Mouse (Mus musculus): ENCODE results near the gene Slc29a4.

Gene Slc29a4

GRCm38 (mm10) chr5:142750173-142750572 is 57.9 kb downstream of the Slc29a4 start:
- DNase-seq = no peak

- no peak for DNase-seq
These were observed 59.9 kb downstream of the Slc29a4 start for GRCm38 (mm10) chr5:142752241-142752640.

- no peak for DNase-seq
These were observed 67.5 kb downstream of the Slc29a4 start for GRCm38 (mm10) chr5:142759786-142760185.

- no peak for DNase-seq
These were observed 69.1 kb downstream of the Slc29a4 start for GRCm38 (mm10) chr5:142761326-142761983.

- DNase-seq = no peak
These were observed 69.9 kb downstream of the Slc29a4 start for GRCm38 (mm10) chr5:142762082-142762807.

GRCm38 (mm10) chr5:142764306-142764705 is 72.0 kb downstream of the Slc29a4 start:
- DNase-seq = no peak

- no peak for DNase-seq
These were observed 72.6 kb downstream of the Slc29a4 start for GRCm38 (mm10) chr5:142764889-142765288.

- no peak for DNase-seq
These were observed 74.4 kb downstream of the Slc29a4 start for GRCm38 (mm10) chr5:142766708-142767107.

GRCm38 (mm10) chr5:142767937-142768336 is 75.6 kb downstream of the Slc29a4 start:
- DNase-seq = peak; percentile 87

- no peak for DNase-seq
These were observed 76.3 kb downstream of the Slc29a4 start for GRCm38 (mm10) chr5:142768352-142769267.

- DNase-seq = peak; percentile 35
These were observed 77.3 kb downstream of the Slc29a4 start for GRCm38 (mm10) chr5:142769641-142770040.

GRCm38 (mm10) chr5:142771034-142771433 is 78.7 kb downstream of the Slc29a4 start:
- no peak for DNase-seq

GRCm38 (mm10) chr5:142771964-142772363 is 79.7 kb downstream of the Slc29a4 start:
- DNase-seq = no peak
